Mouse (Mus musculus) kidney, postnatal 25 days (tissue): Measurements from ENCODE around the gene Efs.
"Not testable (repeated sequence)": the region's sequence is repeated elsewhere in the genome, so short reads cannot be mapped to it uniquely, and the experiment has no call there.

Source experiments
- DNase-seq, 2 experiments: peaks; one replicate each; pipeline ENCODE4 v3.0.0; 2021; ENCODE audit warnings: mixed read lengths in 2 of 2

The Efs gene

GRCm38 (mm10) chr14:54925349-54926342, at the start of gene Efs:
Gene Efs (minus strand): TSS chr14:54926126.
- peak; percentile 63 to 75 for DNase-seq

DNA sequence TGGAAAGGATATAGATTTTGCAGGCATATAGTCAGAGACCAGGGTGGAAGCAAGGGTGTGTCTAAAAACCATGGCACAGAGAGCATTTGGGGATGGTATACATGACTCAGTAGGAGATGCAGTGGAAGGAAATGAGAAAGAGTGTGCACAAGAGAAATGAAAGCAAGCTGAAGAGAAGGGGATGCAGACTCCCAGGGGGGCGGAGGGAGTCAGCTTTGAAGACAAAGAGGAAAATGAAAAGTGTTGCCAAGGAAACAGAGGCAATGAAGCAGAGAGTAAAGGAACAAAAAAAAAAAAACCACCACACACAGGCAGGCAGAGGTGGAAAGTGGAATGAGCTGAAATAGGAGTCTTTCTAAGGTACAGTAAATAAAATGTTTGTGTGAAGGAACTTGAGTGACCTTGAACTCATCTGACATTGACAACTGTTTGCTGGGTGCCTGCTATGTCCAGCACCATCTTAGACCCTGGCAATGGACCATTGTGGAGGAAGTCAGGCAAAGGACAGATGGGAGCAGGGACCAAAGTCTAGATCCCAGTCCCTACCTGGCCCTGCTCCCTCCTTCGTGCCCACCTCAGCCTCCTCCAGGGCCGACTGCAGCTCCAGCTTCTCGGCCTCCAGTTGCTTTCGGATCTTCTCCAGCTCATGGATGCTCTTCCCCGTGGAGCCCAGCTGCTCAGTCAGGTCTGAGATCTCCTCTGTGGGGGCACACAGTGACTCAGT, 48.3 kb upstream of the Efs start:
- no peak for DNase-seq

DNA sequence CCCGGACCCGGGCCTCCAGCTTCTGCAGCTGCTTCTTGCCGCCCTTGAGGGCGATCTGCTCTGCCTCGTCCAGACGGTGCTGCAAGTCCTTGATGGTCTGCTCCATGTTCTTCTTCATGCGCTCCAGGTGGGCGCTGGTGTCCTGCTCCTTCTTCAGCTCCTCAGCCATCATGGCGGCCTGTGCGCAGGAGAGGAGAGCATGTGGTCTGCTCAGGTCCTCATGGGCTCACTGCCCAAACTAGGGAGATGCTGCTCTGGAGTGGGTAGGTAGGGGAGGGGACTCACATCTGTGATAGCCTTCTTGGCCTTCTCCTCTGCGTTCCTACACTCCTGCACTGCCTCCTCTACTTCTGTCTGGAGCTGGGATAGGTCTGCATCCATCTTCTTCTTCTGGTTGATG, 46.9 kb upstream of the Efs start:
- not testable (repeated sequence) for DNase-seq

GRCm38 (mm10) chr14:54968344-54968743, 42.4 kb upstream of the Efs start:
- DNase-seq = no peak

DNA sequence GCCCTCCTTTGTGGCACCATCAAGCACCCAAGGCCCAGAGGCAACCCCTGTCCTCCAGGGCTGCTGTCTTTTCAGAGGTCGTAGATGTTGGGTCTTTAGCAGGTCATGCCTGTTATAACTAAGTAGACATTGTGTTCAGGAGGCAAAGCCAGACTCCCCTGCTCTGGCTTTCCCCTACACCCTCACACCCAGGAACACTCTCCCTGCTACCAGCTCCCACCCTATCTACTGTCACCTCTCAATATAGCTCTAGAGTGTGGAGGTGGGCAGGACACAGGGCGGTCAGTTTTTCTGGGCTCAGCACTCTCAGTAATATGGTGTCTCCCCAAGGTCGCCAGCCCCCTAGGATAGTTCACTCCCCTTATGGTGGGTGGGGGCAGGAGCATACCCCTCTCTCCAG, 41.9 kb upstream of the Efs start:
- no peak for DNase-seq

- DNase-seq = no peak
Observed at GRCm38 (mm10) chr14:54966320-54966977, 40.5 kb upstream of the Efs start, which contains the start of gene Myh6. Gene Myh6 (minus strand): TSS chr14:54966927.

DNA sequence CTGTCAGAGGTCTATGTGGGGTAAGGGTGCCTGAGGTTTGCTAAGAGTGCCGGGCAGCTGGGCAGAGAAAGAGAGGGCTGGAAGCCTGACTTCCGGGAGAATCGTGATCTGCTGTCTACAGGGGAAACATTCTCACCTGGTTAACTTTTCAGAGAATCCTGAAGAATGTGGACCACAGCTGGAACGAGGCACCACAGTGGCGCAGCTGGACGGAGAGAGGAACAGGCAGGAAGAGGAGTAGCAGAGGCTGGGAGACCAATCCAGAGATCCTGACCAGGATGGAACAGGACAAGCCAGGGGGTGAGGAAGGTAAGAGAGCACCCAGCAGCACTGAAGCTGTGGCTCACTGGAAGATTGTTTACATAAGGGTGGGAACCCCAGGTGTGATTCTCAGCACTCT, 39.7 kb upstream of the Efs start:
- DNase-seq = no peak

- no peak for DNase-seq
Observed at GRCm38 (mm10) chr14:54965044-54965443, 39.1 kb upstream of the Efs start.

GRCm38 (mm10) chr14:54963727-54964126, 37.8 kb upstream of the Efs start:
- no peak for DNase-seq

DNA sequence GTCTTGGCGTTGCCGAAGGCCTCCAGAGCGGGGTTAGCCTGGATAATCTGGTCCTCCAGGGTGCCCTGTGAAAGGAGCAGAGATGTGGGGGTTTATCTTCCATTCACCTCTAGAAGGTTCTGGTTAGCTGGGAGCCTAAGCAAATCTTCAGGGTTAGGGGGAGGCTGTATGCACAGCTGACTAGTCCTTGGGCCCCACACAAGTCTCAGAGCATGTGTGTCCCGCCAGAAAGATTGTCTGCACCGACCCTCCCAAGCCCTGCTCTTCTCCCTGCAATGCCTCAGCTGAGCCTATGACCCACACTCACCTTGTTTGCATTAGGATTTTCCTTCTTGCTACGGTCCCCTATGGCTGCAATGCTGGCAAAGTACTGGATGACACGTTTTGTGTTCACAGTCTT, 36.8 kb upstream of the Efs start:
- DNase-seq = no peak

DNA sequence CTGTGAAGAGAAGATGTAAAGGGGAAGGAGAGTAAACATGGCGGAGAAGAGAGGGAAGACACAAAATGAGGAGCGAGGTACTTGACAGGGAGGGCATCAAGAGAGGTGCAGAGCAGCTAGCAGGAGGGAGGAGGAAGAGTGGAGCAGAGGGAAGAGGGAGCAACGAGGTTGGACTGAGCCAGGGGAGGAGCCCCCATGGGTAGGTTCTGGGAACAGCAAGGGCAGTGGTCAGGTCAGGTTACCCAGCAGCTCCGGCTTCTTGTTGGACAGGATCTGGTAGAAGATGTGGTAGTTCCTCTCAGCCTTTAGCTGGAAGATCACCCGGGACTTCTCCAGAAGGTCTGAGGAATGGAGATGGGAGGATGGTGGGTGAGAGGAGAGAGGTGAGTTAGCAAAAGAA, 35.6 kb upstream of the Efs start:
- DNase-seq = no peak

DNA sequence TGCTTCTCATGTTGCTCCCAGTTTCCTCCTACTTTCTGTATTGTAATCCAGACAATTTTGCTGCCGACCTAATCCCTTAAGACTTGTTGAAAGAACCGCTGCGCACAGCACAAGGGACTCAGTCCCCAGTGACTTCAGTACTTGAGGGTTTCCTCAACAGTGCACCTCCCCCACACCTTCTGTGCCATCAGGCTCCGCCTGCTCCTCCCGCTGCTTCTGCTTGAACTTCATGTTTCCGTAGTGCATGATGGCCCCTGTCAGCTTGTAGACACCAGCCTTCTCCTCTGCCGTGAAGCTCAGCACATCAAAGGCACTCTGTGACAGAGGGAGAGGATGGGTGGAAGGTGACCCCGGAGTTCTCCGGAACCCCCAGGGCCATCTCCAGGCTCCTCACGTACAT, 34.8 kb upstream of the Efs start:
- no peak for DNase-seq

- not testable (repeated sequence) for DNase-seq
Observed at GRCm38 (mm10) chr14:54959853-54960613, 34.1 kb upstream of the Efs start.

- DNase-seq = no peak
Observed at GRCm38 (mm10) chr14:54959197-54959596, 33.3 kb upstream of the Efs start.

DNA sequence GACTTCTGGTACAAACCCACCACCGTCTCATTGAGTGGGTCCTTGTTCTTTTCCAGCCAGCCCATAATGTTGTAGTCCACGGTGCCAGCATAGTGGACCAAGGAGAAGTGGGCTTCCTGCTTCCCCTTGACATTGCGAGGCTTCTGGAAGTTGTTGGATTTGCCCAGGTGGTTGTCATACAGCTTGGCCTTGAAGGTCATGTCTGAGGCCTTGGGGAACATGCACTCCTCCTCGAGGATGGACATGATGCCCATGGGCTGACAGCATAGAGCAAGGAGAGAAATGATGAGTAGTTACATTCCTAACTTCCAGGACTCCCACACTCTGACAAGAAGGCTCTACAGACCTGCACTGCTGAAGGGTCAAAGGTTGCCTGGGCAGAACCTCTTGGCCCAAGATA, 32.6 kb upstream of the Efs start:
- DNase-seq = no peak

GRCm38 (mm10) chr14:54956533-54956932, 30.6 kb upstream of the Efs start:
- DNase-seq = no peak

DNA sequence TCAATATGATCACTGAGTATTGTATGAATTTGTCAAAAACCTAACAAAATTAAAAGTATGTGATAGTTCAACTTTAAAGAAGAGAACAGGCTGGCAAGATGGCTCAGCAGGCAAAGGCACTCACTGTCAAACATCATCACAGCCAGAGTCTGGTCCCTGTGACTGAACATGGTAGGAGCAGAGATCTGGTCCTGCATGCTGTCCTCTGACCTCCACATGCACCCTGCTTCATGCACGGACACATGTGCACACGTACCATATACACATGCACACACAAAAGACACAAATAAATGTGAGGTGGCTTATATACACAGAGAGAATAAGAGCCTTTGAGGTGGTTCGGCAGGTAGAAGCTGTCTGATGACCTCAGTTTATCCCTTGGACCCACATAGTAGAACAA, 29.6 kb upstream of the Efs start:
- no peak for DNase-seq

GRCm38 (mm10) chr14:54954474-54954873, 28.5 kb upstream of the Efs start:
- no peak for DNase-seq

DNA sequence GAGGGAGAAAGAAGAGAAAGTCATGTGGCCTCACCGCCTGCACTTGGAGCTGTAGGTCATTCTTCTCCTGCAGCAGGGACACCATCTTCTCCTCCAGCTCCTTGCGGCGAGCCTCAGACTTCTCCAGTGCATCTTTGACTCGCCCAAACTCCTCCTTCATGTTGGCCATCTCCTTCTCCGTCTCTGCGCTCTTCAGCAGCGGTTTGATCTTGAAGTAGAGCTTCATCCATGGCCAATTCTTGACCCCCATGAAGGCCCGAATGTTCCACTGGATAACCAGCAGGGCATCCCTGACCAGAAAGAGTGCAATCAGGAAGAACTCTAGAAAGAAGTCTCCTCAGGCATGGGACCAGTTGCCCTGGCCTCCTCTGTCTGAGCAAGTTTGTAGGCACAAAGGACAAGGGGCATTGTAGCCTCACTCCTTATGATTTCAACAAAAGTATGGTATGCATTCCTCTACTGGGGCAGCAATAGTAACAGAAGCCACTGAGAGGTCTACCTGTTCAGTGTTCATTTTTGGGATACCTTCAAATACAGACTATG, 27.8 kb upstream of the Efs start:
- no peak for DNase-seq

DNA sequence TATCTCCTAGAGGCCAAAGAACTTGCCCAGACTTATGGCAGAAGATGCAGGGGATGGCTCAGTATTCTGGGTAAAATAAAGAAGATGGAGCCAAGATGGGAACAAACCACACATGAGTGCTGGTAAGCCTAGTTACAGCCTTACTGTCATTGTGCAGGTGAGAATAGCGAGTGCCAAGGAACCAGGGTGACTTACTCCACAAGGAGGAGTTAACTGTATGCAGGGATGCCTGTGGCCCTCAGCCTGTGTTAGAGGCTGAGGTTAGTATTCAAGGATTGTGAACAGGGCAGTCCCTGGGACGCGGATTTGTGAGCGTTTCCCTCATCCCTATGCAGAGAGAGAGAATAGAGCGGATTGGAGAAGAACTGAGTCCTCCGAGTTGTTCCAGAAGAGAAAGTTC, 25.7 kb upstream of the Efs start:
- DNase-seq = no peak

DNA sequence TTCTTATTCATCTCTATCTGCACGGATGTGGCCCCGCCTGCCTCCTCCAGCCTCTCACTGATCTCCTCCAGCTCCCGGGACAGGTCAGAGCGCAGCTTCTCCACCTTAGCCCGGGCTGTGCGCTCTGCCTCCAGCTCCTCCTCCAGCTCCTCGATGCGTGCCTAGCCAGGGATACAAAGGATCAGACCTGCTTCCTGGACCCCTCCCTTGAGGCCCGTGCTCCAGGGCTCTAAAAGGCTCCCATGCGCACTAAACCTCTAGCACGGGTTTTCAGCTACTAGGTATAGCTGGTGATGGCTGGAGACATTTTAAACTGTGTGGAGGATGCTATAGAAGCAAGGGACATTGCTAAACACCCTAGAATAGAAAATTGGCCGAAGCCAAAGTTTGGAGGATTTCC, 24.6 kb upstream of the Efs start:
- no peak for DNase-seq

DNA sequence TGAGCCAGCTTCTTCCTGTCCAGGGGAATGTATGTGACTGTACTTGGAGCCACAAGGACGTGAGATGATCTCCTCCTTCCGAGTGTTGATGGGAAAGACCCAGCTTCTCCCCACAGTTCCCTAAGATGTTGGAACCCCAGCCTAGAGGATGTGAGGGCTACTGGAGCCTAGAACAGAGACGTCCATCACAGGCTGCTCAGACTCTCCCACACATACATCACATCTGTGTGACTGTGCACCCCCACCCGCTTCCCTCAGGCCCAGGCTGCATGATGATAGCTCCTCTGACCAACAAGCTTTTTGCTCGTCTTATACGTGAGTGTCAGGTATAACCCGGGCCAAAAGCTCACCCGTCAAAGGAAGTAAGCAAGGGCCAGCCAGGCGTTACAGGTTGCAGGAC, 22.9 kb upstream of the Efs start:
- DNase-seq = no peak
